In the genomic region with DNA sequence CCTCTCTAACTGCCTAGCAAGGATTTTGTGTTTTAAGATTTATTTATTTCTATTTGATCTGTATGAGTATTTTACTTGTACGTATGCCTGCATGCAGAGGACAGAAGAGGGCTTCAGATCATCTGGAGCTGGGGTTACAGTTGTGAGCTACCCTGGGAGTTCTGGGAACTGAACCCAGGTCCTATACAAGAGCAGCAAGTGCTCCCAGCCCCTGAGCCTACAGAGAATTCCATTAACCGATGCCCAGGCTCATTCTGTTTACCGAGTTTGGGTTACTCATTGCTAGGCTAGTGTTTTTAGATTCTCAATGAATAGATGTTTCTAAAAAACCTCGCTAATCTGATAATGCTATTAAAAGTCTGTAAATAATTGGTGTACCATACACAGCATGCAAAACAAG, we compare ENCODE assay signal across 18 mouse cellular contexts.
"Had no signal": no experiment of that assay in that cellular context is flagged by ENCODE, and none has a peak within 500 bp of the region (broad histone marks: within the 10 kb centered on the region; RNA-seq: fewer than 3 reads in every experiment).

No protein-coding gene starts in this region.

- H3K9ac ChIP-seq: lung, embryonic 14.5 days; midbrain, embryonic 12.5 days; neural tube, embryonic 13.5 days; neural tube, embryonic 15.5 days had no signal

- H3K4me1 ChIP-seq: midbrain, embryonic 12.5 days; neural tube, embryonic 15.5 days had no signal

- H3K4me3 ChIP-seq: midbrain, embryonic 10.5 days; midbrain, embryonic 12.5 days; myocyte; neural tube, embryonic 13.5 days; neural tube, embryonic 15.5 days had no signal

- H3K4me2 ChIP-seq: lung, embryonic 14.5 days; midbrain, embryonic 12.5 days; neural tube, embryonic 13.5 days; neural tube, embryonic 15.5 days had no signal

- ATAC-seq: midbrain, embryonic 16.5 days had no signal

- H3K27me3 ChIP-seq: midbrain, embryonic 12.5 days; neural tube, embryonic 13.5 days; neural tube, embryonic 15.5 days had no signal

- H3K27ac ChIP-seq: midbrain, embryonic 10.5 days; midbrain, embryonic 12.5 days; neural tube, embryonic 13.5 days; neural tube, embryonic 15.5 days had no signal

- DNase-seq: lung, embryonic 14.5 days; lung, postnatal 10 days; lung, postnatal 4 days; midbrain, embryonic 14.5 days; retina, postnatal 1 day; right cerebral cortex, adult 18-20 months; right cerebral cortex, postnatal 25 days; right cerebral cortex, postnatal 4 days; spleen, adult 18-20 months; thymus, adult 18-20 months; thymus, postnatal 14 days; thymus, postnatal 36 days had no signal

- H3K36me3 ChIP-seq: midbrain, embryonic 10.5 days; midbrain, embryonic 12.5 days; neural tube, embryonic 13.5 days; neural tube, embryonic 15.5 days had no signal

- H3K9me3 ChIP-seq: midbrain, embryonic 10.5 days; midbrain, embryonic 12.5 days; neural tube, embryonic 13.5 days; neural tube, embryonic 15.5 days had no signal
